In genomic region chr17:78735731-78736472, GRCm38 (mm10) we compare ENCODE assay signal across 8 mouse cellular contexts. TPM values are rescaled to one million over a fixed set of nuclear protein-coding genes. Genes with fewer than 3 reads are reported as not detected.
DNase-seq lines count a peak whose midpoint lies in the region; ATAC-seq lines count a peak whose summit lies in the region.

No protein-coding gene starts in this region.

- H3K4me3 ChIP-seq in heart, embryonic 16.5 days (ENCODE audit: low read length) = peak overlapping the region; percentile 99
- H3K4me3 ChIP-seq in limb, embryonic 11.5 days (ENCODE audit: low read depth, low read length) = peak overlapping the region; percentile 66
- H3K4me3 ChIP-seq in midbrain, embryonic 14.5 days (replicated peaks; ENCODE audit: low read depth, low read length) = peak overlapping the region; percentile 92

- peak overlapping the region; percentile 72 for H3K4me2 ChIP-seq in heart, embryonic 16.5 days (ENCODE audit: low read depth, low read length)
- peak overlapping the region; percentile 52 for H3K4me2 ChIP-seq in limb, embryonic 11.5 days (ENCODE audit: low read depth, severe bottlenecking)
- peak overlapping the region; percentile 56 for H3K4me2 ChIP-seq in midbrain, embryonic 14.5 days (ENCODE audit: low read length)

- peak overlapping the region; percentile 99 for H3K9ac ChIP-seq in heart, embryonic 16.5 days (ENCODE audit: low read length)
- H3K9ac ChIP-seq in limb, embryonic 11.5 days (ENCODE audit: low read length) = peak overlapping the region; percentile 79
- peak overlapping the region; percentile 86 for H3K9ac ChIP-seq in midbrain, embryonic 14.5 days (replicated peaks; ENCODE audit: low read length)

- ATAC-seq in common myeloid progenitor, adult 5-6 weeks (replicated peaks; ENCODE audit: low read depth, poor library complexity, severe bottlenecking) = peak; percentile 13
- peak; percentile 52 for ATAC-seq in heart, embryonic 16.5 days (replicated peaks; ENCODE audit: extremely low read depth, insufficient read depth, low FRiP score)
- peak; percentile 85 for ATAC-seq in limb, embryonic 11.5 days (ENCODE audit: insufficient number of reproducible peaks, low FRiP score, low TSS enrichment, low read depth)
- ATAC-seq in midbrain, embryonic 14.5 days (ENCODE audit: low FRiP score, low TSS enrichment) = peak; percentile 73; the same call in 1 of the 2 replicates

- peaks cover 30% of the 10 kb centered on the region for H3K4me1 ChIP-seq in heart, embryonic 16.5 days (ENCODE audit: control insufficient read depth, insufficient read depth, low read length)
- peaks cover 10% of the 10 kb centered on the region for H3K4me1 ChIP-seq in limb, embryonic 11.5 days (ENCODE audit: control insufficient read depth, insufficient read depth, low read length)
- H3K4me1 ChIP-seq in midbrain, embryonic 14.5 days (ENCODE audit: control insufficient read depth, insufficient read depth, low read length) = peaks cover 18% of the 10 kb centered on the region

- peak overlapping the region; percentile 98 for H3K27ac ChIP-seq in heart, embryonic 16.5 days (ENCODE audit: low read length)
- peak overlapping the region; percentile 73 for H3K27ac ChIP-seq in limb, embryonic 11.5 days (replicated peaks; ENCODE audit: low read depth, low read length)
- peak overlapping the region; percentile 86 for H3K27ac ChIP-seq in midbrain, embryonic 14.5 days (replicated peaks; ENCODE audit: low read depth, low read length)

- H3K9me3 ChIP-seq in heart, embryonic 16.5 days (replicated peaks; ENCODE audit: control insufficient read depth, low read length) = no peaks in the 10 kb centered on the region
- no peaks in the 10 kb centered on the region for H3K9me3 ChIP-seq in limb, embryonic 11.5 days (ENCODE audit: control insufficient read depth, low read length)
- no peaks in the 10 kb centered on the region for H3K9me3 ChIP-seq in midbrain, embryonic 14.5 days (ENCODE audit: control insufficient read depth, low read length)

- under 1% methylated on average over 33 of the region's 39 CpGs for WGBS in heart, embryonic 16.5 days
- WGBS in limb, embryonic 11.5 days = under 1% methylated on average over 29 of the region's 39 CpGs
- WGBS in midbrain, embryonic 14.5 days = 1% methylated on average over 29 of the region's 39 CpGs

- DNase-seq in right cerebral cortex, adult 18-20 months = peak; percentile 17
- no peak for DNase-seq in right cerebral cortex, postnatal 14 days
- DNase-seq in T-cell, adult 2 months (ENCODE audit: low spot score) = peak; percentile 12
- DNase-seq in limb, embryonic 11.5 days (ENCODE audit: low spot score) = no peak
- no peak for DNase-seq in midbrain, embryonic 14.5 days
- no peak for DNase-seq in yolk sac, embryonic 10.5 days (ENCODE audit: low spot score)

- H3K27me3 ChIP-seq in heart, embryonic 16.5 days (ENCODE audit: control insufficient read depth, insufficient read depth, low read length) = no peaks in the 10 kb centered on the region
- H3K27me3 ChIP-seq in limb, embryonic 11.5 days (ENCODE audit: control insufficient read depth, insufficient read depth, low read length) = no peaks in the 10 kb centered on the region
- no peaks in the 10 kb centered on the region for H3K27me3 ChIP-seq in midbrain, embryonic 14.5 days (ENCODE audit: control insufficient read depth, insufficient read depth, low read length)

- no peaks in the 10 kb centered on the region for H3K36me3 ChIP-seq in heart, embryonic 16.5 days (ENCODE audit: control insufficient read depth, insufficient read depth)
- H3K36me3 ChIP-seq in limb, embryonic 11.5 days (ENCODE audit: control insufficient read depth, insufficient read depth, low read length) = no peaks in the 10 kb centered on the region
- no peaks in the 10 kb centered on the region for H3K36me3 ChIP-seq in midbrain, embryonic 14.5 days (ENCODE audit: control insufficient read depth, insufficient read depth, low read length)

RNA-seq across cellular contexts. Expression of gene Strn, which starts 1.1 kb away (rescaled TPM):
- total RNA-seq in common myeloid progenitor, adult 5-6 weeks (2017) = 21.3 and 50.8 TPM in 2 replicates
- 12.4 and 12.7 TPM in 2 replicates for polyA plus RNA-seq in heart, embryonic 16.5 days (2015; fragmentation: Nextera tagmentation; extraction: Ambion mirVana)
- polyA plus RNA-seq in limb, embryonic 11.5 days (2014; fragmentation: Nextera tagmentation; extraction: Ambion mirVana) = 6.3 TPM in 2 replicates
- 6.2 and 8.2 TPM in 2 replicates for polyA plus RNA-seq in midbrain, embryonic 14.5 days (2014; fragmentation: Nextera tagmentation; extraction: Ambion mirVana)

Comparison
In these comparisons a context has a peak if more than half of its experiments do, and no peak if none do; other contexts are left out.
1. DNase-seq: peak in right cerebral cortex, adult 18-20 months (single experiment) and T-cell, adult 2 months (single experiment); none in right cerebral cortex, postnatal 14 days (single experiment), limb, embryonic 11.5 days (single experiment), midbrain, embryonic 14.5 days (single experiment) and yolk sac, embryonic 10.5 days (single experiment).
2. ATAC-seq: peak in every context shown above with its lines; median percentile 85 in limb, embryonic 11.5 days; 73 in midbrain, embryonic 14.5 days; 52 in heart, embryonic 16.5 days; 13 in common myeloid progenitor, adult 5-6 weeks.
3. Peak in every context shown above with its lines, with median percentiles within 50 percentile points of each other: H3K27ac ChIP-seq, H3K4me2 ChIP-seq, H3K4me3 ChIP-seq and H3K9ac ChIP-seq.